Mouse (Mus musculus): ENCODE data around the gene Zbtb38. TPM values are rescaled to one million over a fixed set of nuclear protein-coding genes. Genes with fewer than 3 reads are reported as not detected.
"Not testable (repeated sequence)": the region's sequence is repeated elsewhere in the genome, so short reads cannot be mapped to it uniquely, and the experiment has no call there.

The Zbtb38 gene
- total RNA-seq, 2 experiments from 2014 or later: 65.0 to 70.1 TPM

DNA sequence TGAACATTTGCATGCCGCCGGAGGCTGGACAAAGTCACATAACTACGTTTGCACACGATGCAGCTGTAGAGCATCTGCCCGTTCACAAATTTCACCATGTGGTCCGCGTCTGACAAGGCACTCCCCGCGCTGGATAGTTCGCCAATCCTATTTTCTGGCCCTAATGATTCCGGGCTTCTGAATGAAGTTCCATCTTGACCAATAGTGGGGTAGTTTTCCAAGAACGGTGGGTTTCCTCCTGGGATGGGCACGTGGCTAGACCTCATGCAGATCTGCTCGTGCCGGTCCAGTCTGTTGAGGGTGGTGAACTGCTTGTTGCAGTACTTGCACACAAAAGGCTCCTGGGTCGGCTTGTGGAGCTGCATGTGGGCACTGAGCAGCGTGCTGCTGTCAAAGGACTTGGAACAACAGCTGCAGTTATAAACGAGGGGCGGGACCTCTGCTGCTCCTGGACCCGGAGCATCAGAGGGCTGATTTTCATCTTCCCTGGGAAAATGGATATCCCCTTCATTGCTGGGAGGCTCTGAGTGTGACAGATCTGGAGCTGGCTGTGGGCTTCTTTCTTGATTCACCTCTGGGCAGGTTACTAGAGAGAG is 64.9 kb downstream of the Zbtb38 start:
- no peak for DNase-seq (ENCODE audit: low spot score in 2 of 2)

DNA sequence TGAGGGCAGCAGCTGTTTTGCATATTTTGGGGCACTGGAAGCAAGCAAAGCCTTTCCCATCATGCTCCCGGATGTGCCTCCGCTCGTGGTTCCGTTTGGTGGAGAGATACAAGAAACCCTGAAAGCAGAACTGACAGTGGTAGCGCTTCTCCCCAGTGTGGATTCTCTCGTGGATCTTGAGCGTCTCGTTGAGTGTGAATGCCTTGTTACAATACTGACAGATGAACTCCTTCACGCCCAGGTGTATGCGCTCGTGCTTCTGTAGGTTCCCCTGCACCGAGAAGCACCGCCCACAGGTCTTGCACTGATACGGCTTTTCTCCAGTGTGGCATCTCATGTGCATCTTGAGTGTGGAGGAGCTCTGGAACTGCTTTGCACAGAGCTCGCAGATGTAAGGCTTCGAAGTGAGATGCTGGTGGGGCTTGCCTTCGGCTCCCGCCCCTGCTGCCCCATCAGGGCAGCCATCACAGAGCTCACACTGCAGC is 67.0 kb downstream of the Zbtb38 start:
- DNase-seq (ENCODE audit: low spot score in 2 of 2): no peak

- no peak for DNase-seq (ENCODE audit: low spot score in 2 of 2)
These were observed 67.6 kb downstream of the Zbtb38 start for GRCm38 (mm10) chr9:96684866-96685599.

- no peak for DNase-seq (ENCODE audit: low spot score in 2 of 2)
These were observed 68.4 kb downstream of the Zbtb38 start for GRCm38 (mm10) chr9:96684165-96684792.

DNA sequence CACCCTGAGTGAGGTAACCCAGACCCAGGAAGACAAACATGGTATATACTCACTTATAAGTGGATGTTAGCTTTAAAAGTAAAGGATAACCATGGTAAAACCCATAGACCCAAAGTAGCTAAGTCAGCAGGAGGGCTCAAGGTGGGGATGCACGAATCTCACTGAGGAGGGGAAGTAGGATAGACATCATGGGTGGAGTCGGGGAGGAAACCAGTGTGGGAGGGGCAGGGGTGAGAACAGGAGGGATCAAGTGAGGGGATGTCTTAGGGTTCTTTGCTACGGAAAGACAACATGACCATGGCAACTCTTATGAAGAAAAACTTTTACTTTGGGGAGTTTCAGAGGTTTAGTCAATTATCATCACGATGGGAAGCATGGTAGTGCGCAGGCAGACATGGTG is 74.0 kb downstream of the Zbtb38 start:
- DNase-seq (ENCODE audit: low spot score in 2 of 2): no peak

GRCm38 (mm10) chr9:96677711-96678110 is 74.9 kb downstream of the Zbtb38 start:
- not testable (repeated sequence) for DNase-seq (ENCODE audit: low spot score in 2 of 2)

GRCm38 (mm10) chr9:96676671-96677070 is 76.0 kb downstream of the Zbtb38 start:
- no peak for DNase-seq (ENCODE audit: low spot score in 2 of 2)

GRCm38 (mm10) chr9:96675763-96676640 is 76.6 kb downstream of the Zbtb38 start:
- no peak for DNase-seq (ENCODE audit: low spot score in 2 of 2)

GRCm38 (mm10) chr9:96675071-96675762 is 77.4 kb downstream of the Zbtb38 start:
- no peak for DNase-seq (ENCODE audit: low spot score in 2 of 2)

GRCm38 (mm10) chr9:96674301-96674700 is 78.3 kb downstream of the Zbtb38 start:
- no peak for DNase-seq (ENCODE audit: low spot score in 2 of 2)

- DNase-seq (ENCODE audit: low spot score in 2 of 2): no peak
These were observed 80.2 kb downstream of the Zbtb38 start for GRCm38 (mm10) chr9:96672466-96672865.

DNA sequence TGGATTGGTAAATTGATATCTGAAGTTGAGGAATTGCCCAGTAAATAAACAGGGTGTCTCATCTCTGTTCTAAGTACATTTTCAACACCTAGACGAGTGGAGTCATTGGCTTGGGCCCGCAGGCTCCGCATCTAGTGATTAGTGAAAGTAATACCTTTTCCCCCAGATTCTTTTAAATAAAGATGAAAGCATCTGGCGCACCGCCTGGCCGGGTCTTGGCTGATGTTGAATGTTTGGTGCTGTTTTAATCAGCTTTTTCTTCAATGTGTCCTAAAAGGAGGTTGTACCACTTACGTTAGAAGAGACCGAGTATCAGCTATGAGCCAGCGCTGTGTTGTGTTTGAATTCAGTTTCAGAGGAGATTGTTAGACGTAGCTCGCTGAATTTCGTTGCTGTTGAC is 81.4 kb downstream of the Zbtb38 start:
- DNase-seq (ENCODE audit: low spot score in 2 of 2): no peak

- peak; percentile 97 to 98 for DNase-seq (ENCODE audit: low spot score in 2 of 2)
These were observed 82.8 kb downstream of the Zbtb38 start for GRCm38 (mm10) chr9:96669877-96670276.

- DNase-seq (ENCODE audit: low spot score in 2 of 2): peak; percentile 82 to 86
These were observed 84.0 kb downstream of the Zbtb38 start for GRCm38 (mm10) chr9:96668628-96669027.

GRCm38 (mm10) chr9:96660510-96661244 is 92.0 kb downstream of the Zbtb38 start:
- DNase-seq (ENCODE audit: low spot score in 2 of 2): no peak

GRCm38 (mm10) chr9:96659801-96660200 is 92.8 kb downstream of the Zbtb38 start:
- no peak for DNase-seq (ENCODE audit: low spot score in 2 of 2)

DNA sequence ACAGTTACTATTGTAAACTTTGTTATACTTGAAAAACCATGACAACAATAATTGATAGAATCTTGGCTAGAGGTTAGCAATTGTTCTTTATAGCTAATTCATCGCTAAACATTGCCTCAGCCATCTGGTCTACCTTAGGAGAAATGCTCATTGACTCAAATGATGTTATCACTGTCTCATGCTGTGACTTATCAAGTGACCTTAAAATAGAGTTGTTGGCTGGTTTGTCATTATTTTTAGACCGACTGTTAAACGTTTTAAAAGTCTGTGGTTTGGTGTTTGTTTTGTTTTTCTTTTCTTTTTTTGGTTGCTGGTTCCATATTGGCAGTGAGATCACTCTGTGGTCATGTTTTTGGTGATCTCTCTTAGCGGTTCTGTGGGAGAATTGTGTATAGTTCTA is 99.1 kb downstream of the Zbtb38 start:
- no peak for DNase-seq (ENCODE audit: low spot score in 2 of 2)

DNA sequence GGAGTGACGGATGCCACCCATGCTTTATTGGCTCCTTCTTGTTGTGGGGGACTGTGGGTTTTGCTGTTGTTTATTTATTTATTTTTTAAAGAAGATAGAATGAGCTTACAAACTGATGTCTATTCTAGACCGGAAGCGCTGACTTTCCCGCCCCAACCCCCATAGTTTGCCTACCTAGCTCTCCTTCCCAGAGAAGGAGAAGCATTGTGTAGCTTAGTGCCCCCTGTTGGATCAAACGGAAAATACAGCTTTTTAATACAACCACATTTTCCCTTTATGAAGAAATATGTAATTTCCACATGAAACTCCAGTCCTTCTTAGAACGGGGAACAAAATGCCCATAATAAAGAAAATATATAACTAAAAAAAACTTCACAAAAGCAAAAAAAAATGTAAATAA is 99.9 kb downstream of the Zbtb38 start:
- DNase-seq (ENCODE audit: low spot score in 2 of 2): no peak

- DNase-seq (ENCODE audit: low spot score in 2 of 2): no peak
These were observed 101.8 kb downstream of the Zbtb38 start for GRCm38 (mm10) chr9:96650807-96651206.

- peak; percentile 48 to 51 for DNase-seq (ENCODE audit: low spot score in 2 of 2)
These were observed 102.7 kb downstream of the Zbtb38 start for GRCm38 (mm10) chr9:96649924-96650323.

Data from left cerebral cortex, adult 18-20 months (tissue).